Mouse (Mus musculus) ES-Bruce4 (cell line): Measurements from ENCODE around the gene Srpk1.

Experiments used
- CTCF ChIP-seq: IDR thresholded peaks from one replicate; pipeline ENCODE4 v1.8.1; 2011; ENCODE audit warnings: low read depth, low read length
- POLR2A ChIP-seq: IDR thresholded peaks from one replicate; pipeline ENCODE4 v1.8.1; 2011; ENCODE audit warnings: low read length; ENCODE audit not compliant: insufficient read depth

GRCm38 (mm10) chr17:28575244-28576125 is 47.0 kb downstream of the Srpk1 start, which contains the start of gene Lhfpl5:
- TF ChIP-seq POLR2A (no peak), CTCF (no peak)
